Mouse (Mus musculus) intestine, postnatal 0 days (tissue): Measurements from ENCODE around the gene Zkscan3. TPM values are rescaled to one million over a fixed set of nuclear protein-coding genes. Genes with fewer than 3 reads are reported as not detected.

ENCODE experiments used
- ATAC-seq: fragments of 200-750 bp; cut with Nextera tagmentation; 2 replicates; pipeline ENCODE4 v1.8.0; 2017; ENCODE audit warnings: mild to moderate bottlenecking, moderate TSS enrichment, moderate library complexity
- H3K27ac ChIP-seq: fragments of 300-500 bp; sonication (generic); 2 replicates; pipeline ENCODE4 v1.5.1; 2014; ENCODE audit warnings: mild to moderate bottlenecking, low read depth, low read length, moderate library complexity
- H3K27me3 ChIP-seq: fragments of 300-500 bp; sonication (generic); replicated peaks from 2 replicates; pipeline ENCODE4 v1.6.1; 2014; ENCODE audit warnings: low read length, mixed read lengths; ENCODE audit not compliant: control insufficient read depth, insufficient read depth
- H3K36me3 ChIP-seq: fragments of 300-500 bp; sonication (generic); 2 replicates; pipeline ENCODE4 v1.6.1; 2014; ENCODE audit warnings: mild to moderate bottlenecking, moderate library complexity; ENCODE audit not compliant: control insufficient read depth, insufficient read depth
- H3K4me1 ChIP-seq: fragments of 300-500 bp; sonication (generic); replicated peaks from 2 replicates; pipeline ENCODE4 v1.6.1; 2014; ENCODE audit warnings: antibody characterized with exemption, low read length, mixed read lengths; ENCODE audit not compliant: control insufficient read depth, insufficient read depth
- H3K4me2 ChIP-seq: fragments of 300-500 bp; sonication (generic); replicated peaks from 2 replicates; pipeline ENCODE4 v1.6.1; 2014; ENCODE audit warnings: low read depth, mild to moderate bottlenecking, moderate library complexity
- H3K4me3 ChIP-seq: fragments of 300-500 bp; sonication (generic); 2 replicates; pipeline ENCODE4 v1.5.1; 2014; ENCODE audit warnings: low read depth, low read length
- H3K9ac ChIP-seq: fragments of 300-500 bp; sonication (generic); 2 replicates; pipeline ENCODE4 v1.6.1; 2014; ENCODE audit warnings: mild to moderate bottlenecking, low read depth, low read length
- H3K9me3 ChIP-seq: fragments of 300-500 bp; sonication (generic); 2 replicates; pipeline ENCODE4 v1.6.1; 2016; ENCODE audit warnings: mixed run types; ENCODE audit not compliant: control insufficient read depth
- CTCF ChIP-seq: sonication (generic); IDR thresholded peaks from 2 replicates; pipeline ENCODE4 v1.5.1; 2016; ENCODE audit warnings: low read depth, mild to moderate bottlenecking, control low read depth, antibody characterized with exemption, moderate library complexity
- WGBS: fragments of 180-500 bp; shearing (Covaris S2); extraction: QIAGEN DNeasy Blood & Tissue Kit; methylation state at CpG from one replicate; pipeline ENCODE4 v1.1.7; 2014; 5-methylcytosine and 5-hydroxymethylcytosine counted together
- polyA plus RNA-seq: library from polyadenylated mRNA; unstranded; fragments of >200 nt; fragmentation: Nextera tagmentation; extraction: Ambion mirVana; gene quantifications from 2 replicates; pipeline ENCODE4 v1.2.1, GENCODE M21; 2015

Zkscan3 gene
- polyA plus RNA-seq, 1 experiment from 2014 or later: 37.1 TPM

GRCm38 (mm10) chr13:21427631-21428030, 25.1 kb upstream of the Zkscan3 start:
- H3K27ac ChIP-seq: no peak overlapping the region
- WGBS: 97% methylated on average over 1 of the region's 1 CpGs
- no peak for TF ChIP-seq CTCF
- no peak overlapping the region for H3K9ac ChIP-seq
- no peak for ATAC-seq
- no peaks in the 10 kb centered on the region for H3K36me3 ChIP-seq
- no peak overlapping the region for H3K4me3 ChIP-seq
- H3K27me3 ChIP-seq: no peaks in the 10 kb centered on the region
- no peaks in the 10 kb centered on the region for H3K9me3 ChIP-seq
- H3K4me2 ChIP-seq: no peak overlapping the region
- H3K4me1 ChIP-seq: no peaks in the 10 kb centered on the region

DNA sequence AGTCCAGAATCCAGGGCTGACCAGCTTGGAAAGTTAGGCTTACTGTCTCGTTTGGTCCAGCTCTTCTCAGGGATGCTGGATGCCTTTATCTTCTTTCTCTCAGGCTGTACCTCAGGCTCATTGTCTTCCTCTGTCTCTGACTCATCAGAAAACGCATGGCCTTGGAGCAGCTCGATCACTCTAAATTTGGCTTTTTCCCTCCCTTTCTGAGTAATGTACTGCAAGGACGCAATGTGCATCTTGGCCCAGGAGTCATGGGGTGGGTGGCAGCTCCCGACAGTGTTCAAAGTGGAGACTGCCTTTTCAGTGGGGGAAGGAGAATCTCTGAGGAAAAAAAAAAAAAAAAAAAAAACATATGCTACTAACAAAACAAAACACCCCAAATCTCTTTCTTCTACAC, 20.7 kb upstream of the Zkscan3 start:
- 84% methylated on average over 5 of the region's 5 CpGs for WGBS
- Histone ChIP-seq H3K9ac (no peak overlapping the region), H3K27me3 (no peaks in the 10 kb centered on the region), H3K4me3 (no peak overlapping the region), H3K4me1 (no peaks in the 10 kb centered on the region; the same call in 1 of the 2 replicates), H3K27ac (no peak overlapping the region), H3K4me2 (no peak overlapping the region), H3K9me3 (no peaks in the 10 kb centered on the region), H3K36me3 (no peaks in the 10 kb centered on the region)
- no peak for ATAC-seq
- TF ChIP-seq CTCF: no peak

DNA sequence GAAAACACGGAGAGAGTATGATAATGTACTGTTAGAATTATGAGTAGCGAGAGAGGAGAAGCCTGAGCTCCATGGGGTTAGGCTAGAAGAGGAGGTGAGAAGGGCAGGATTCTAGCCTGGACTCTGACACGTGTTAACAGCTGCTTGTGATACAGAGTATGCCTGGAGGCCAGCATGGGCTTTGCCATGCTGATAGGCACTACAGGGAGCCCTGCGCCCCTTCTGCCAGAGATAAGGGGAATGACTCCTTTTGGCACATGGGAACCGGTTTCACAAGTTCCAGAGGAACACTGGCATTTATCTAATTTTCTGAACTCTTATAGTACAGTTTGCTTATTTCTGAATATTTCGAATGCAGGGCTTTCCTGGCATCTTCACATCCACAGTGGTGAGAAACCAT, 16.3 kb upstream of the Zkscan3 start:
- ATAC-seq: peak; percentile 79
- H3K27ac ChIP-seq: no peak overlapping the region
- no peak overlapping the region for H3K9ac ChIP-seq
- 28% methylated on average over 6 of the region's 6 CpGs for WGBS
- H3K4me3 ChIP-seq: no peak overlapping the region
- H3K27me3 ChIP-seq: no peaks in the 10 kb centered on the region
- H3K4me1 ChIP-seq: peaks cover 7% of the 10 kb centered on the region; the same call in 1 of the 2 replicates
- H3K9me3 ChIP-seq: no peaks in the 10 kb centered on the region
- no peaks in the 10 kb centered on the region for H3K36me3 ChIP-seq
- no peak overlapping the region for H3K4me2 ChIP-seq
- no peak for TF ChIP-seq CTCF

DNA sequence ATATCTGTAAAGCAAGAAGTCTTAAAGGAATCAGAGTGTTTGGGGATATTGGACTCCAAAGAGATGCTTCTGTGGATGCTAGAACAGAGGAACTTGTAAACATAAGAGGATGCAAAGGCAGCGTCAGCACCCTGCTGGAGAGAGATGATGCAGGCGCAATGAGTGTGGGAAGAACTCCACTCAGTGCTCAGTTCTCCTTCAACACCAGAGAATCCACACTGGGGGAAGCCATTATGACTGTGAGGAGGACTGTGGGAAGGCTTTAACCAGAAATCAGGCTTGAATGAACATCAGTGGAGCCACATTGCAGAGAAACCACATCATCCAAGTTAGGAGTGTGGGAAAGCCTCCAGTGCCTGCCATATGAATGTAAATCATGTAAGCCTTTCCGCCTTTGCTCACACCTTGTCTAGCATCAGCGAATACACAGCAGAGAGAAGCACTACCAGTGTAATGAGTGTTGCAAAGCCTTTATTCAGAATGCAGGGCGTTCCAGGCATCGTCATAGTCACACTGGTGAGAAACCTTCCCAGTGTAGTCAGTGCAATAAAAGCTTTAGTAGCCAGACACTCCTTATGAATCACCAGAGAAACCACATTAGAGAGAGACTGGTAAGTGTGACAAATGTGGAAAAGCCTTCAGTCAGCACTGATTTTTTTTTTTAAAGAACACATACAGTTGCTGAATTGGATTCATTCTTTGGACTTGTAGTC, 14.9 kb upstream of the Zkscan3 start:
- 57% methylated on average over 6 of the region's 6 CpGs for WGBS
- Histone ChIP-seq H3K4me3 (no peak overlapping the region), H3K27ac (no peak overlapping the region), H3K36me3 (no peaks in the 10 kb centered on the region), H3K27me3 (no peaks in the 10 kb centered on the region), H3K9me3 (no peaks in the 10 kb centered on the region), H3K4me2 (no peak overlapping the region), H3K4me1 (peaks cover 7% of the 10 kb centered on the region; the same call in 1 of the 2 replicates), H3K9ac (no peak overlapping the region)
- no peak for TF ChIP-seq CTCF
- peak; percentile 70 for ATAC-seq

GRCm38 (mm10) chr13:21415750-21416149, 13.2 kb upstream of the Zkscan3 start:
- Histone ChIP-seq H3K9me3 (no peaks in the 10 kb centered on the region), H3K36me3 (no peaks in the 10 kb centered on the region), H3K27me3 (no peaks in the 10 kb centered on the region), H3K4me3 (no peak overlapping the region), H3K27ac (no peak overlapping the region), H3K4me2 (no peak overlapping the region), H3K9ac (no peak overlapping the region), H3K4me1 (peaks cover 7% of the 10 kb centered on the region; the same call in 1 of the 2 replicates)
- WGBS: 84% methylated on average over 2 of the region's 2 CpGs
- no peak for TF ChIP-seq CTCF
- no peak for ATAC-seq

GRCm38 (mm10) chr13:21415266-21415665, 12.7 kb upstream of the Zkscan3 start:
- TF ChIP-seq CTCF: no peak
- Histone ChIP-seq H3K9ac (no peak overlapping the region), H3K4me2 (peak overlapping the region; percentile 38; the same call in 1 of the 2 replicates), H3K27ac (no peak overlapping the region), H3K4me1 (peaks cover 7% of the 10 kb centered on the region; the same call in 1 of the 2 replicates), H3K36me3 (no peaks in the 10 kb centered on the region), H3K27me3 (no peaks in the 10 kb centered on the region), H3K4me3 (no peak overlapping the region), H3K9me3 (no peaks in the 10 kb centered on the region)
- 53% methylated on average over 4 of the region's 4 CpGs for WGBS
- ATAC-seq: no peak
